Mouse (Mus musculus) bone marrow, adult 2 months (tissue): ENCODE results near the gene Wee2.
A peak's percentile ranks its signal among the peaks of the same experiment; 100 is the strongest.

Experiments
- CTCF ChIP-seq: fragments of 200-500 bp; IDR thresholded peaks from 2 replicates; pipeline ENCODE4 v1.5.1; 2011; ENCODE audit warnings: low read length, control low read depth; ENCODE audit not compliant: control insufficient read depth, insufficient read depth
- POLR2A ChIP-seq: fragments of 200-500 bp; IDR thresholded peaks from 2 replicates; pipeline ENCODE4 v1.6.1; 2011; ENCODE audit warnings: low read depth, mild to moderate bottlenecking, control low read depth, low read length, borderline replicate concordance; ENCODE audit not compliant: control insufficient read depth

GRCm38 (mm10) chr6:40436047-40436483 lies 2.8 kb upstream of the Wee2 start, which contains the start of gene E330009J07Rik:
- TF ChIP-seq POLR2A: peak; percentile 51; the same call in 1 of the 2 replicates
- TF ChIP-seq CTCF: no peak
